In the genomic region with DNA sequence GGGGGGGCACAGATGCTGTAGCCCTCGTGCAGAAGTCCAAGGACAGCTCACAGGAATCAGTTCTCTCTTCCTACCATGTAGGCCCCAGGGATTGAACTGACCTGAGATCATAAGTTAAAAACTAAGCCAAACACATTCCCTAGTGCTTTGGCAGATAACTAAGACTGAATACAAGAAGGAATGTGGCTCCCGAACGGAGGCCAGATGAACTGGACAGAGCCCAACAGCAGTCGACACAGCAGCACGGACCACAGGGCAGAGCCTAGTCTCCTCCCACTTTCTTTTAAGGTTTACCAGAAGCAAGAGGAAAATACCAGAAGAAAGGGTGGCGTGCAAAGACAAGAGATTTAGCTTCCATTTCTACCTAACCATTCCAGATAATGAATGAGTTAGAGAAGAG, we compare ENCODE assay signal across 11 mouse cellular contexts. TPM values are rescaled to one million over a fixed set of nuclear protein-coding genes. Genes with fewer than 3 reads are reported as not detected.
DNase-seq lines count a peak whose midpoint lies in the region; ATAC-seq and TF ChIP-seq lines count a peak whose summit lies in the region.
"Had no signal": no experiment of that assay in that cellular context is flagged by ENCODE, and none has a peak within 500 bp of the region (broad histone marks: within the 10 kb centered on the region; RNA-seq: fewer than 3 reads in every experiment).

No protein-coding gene starts in this region.

- no peaks in the 10 kb centered on the region for H3K27me3 ChIP-seq in Patski
- no peaks in the 10 kb centered on the region for H3K27me3 ChIP-seq in heart, embryonic 13.5 days (replicated peaks)
- H3K27me3 ChIP-seq in liver, embryonic 11.5 days (replicated peaks; ENCODE audit: control insufficient read depth, insufficient read depth, low read length), result no peaks in the 10 kb centered on the region
- H3K27me3 ChIP-seq: embryonic facial prominence, embryonic 15.5 days; midbrain, embryonic 13.5 days had no signal

- H3K9ac ChIP-seq in heart, embryonic 13.5 days, result 0 out of 2 replicates have a peak overlapping the region, but pooled peaks have one; percentile 3
- no peak overlapping the region for H3K9ac ChIP-seq in liver, embryonic 11.5 days (ENCODE audit: low read depth, low read length)
- H3K9ac ChIP-seq: embryonic facial prominence, embryonic 15.5 days; midbrain, embryonic 13.5 days had no signal

- H3K4me3 ChIP-seq in heart, embryonic 13.5 days, result no peak overlapping the region
- no peak overlapping the region for H3K4me3 ChIP-seq in liver, embryonic 11.5 days (ENCODE audit: low read depth, low read length)
- H3K4me3 ChIP-seq: embryonic facial prominence, embryonic 15.5 days; hindbrain, embryonic 10.5 days; midbrain, embryonic 13.5 days had no signal

- peak overlapping the region; percentile 85 for H3K27ac ChIP-seq in heart, embryonic 13.5 days (replicated peaks)
- no peak overlapping the region for H3K27ac ChIP-seq in liver, embryonic 11.5 days (ENCODE audit: low read depth, low read length)
- H3K27ac ChIP-seq: embryonic facial prominence, embryonic 15.5 days; hindbrain, embryonic 10.5 days; midbrain, embryonic 13.5 days had no signal

- H3K9me3 ChIP-seq in heart, embryonic 13.5 days, result no peaks in the 10 kb centered on the region
- H3K9me3 ChIP-seq in liver, embryonic 11.5 days (ENCODE audit: control insufficient read depth, low read length), result no peaks in the 10 kb centered on the region
- H3K9me3 ChIP-seq: embryonic facial prominence, embryonic 15.5 days; hindbrain, embryonic 10.5 days; midbrain, embryonic 13.5 days had no signal

- in situ Hi-C loops in Patski (cut with MboI; ENCODE audit: low pct_unique_long_range_greater_than_20kb), result no loop called here

- 18% methylated on average over 6 of the region's 6 CpGs for WGBS in heart, embryonic 13.5 days
- WGBS in liver, embryonic 11.5 days, result 64% methylated on average over 6 of the region's 6 CpGs

- H3K4me1 ChIP-seq in heart, embryonic 13.5 days, result peaks cover 92% of the 10 kb centered on the region
- H3K4me1 ChIP-seq in liver, embryonic 11.5 days (replicated peaks; ENCODE audit: control insufficient read depth, insufficient read depth, low read length), result no peaks in the 10 kb centered on the region
- H3K4me1 ChIP-seq: midbrain, embryonic 13.5 days had no signal

- peaks cover 9% of the 10 kb centered on the region for H3K36me3 ChIP-seq in heart, embryonic 13.5 days
- H3K36me3 ChIP-seq in liver, embryonic 11.5 days (ENCODE audit: control insufficient read depth, insufficient read depth, low read length), result no peaks in the 10 kb centered on the region
- H3K36me3 ChIP-seq: embryonic facial prominence, embryonic 15.5 days; hindbrain, embryonic 10.5 days; midbrain, embryonic 13.5 days had no signal

- CTCF ChIA-PET in Patski (lab: Charles Lee), result interaction anchor here (1.1 to 1.7 kb wide), 4 partner anchors 11 to 43 kb away, joined by 3 to 5 read pairs (median 3); no protein-coding TSS in a partner anchor

- DNase-seq in 3134 (ENCODE audit: extremely low read depth, insufficient read length, low spot score), result peak; percentile 66
- no peak for DNase-seq in Patski (ENCODE audit: low read depth, low spot score)
- DNase-seq in kidney, postnatal 36 days, result peak; percentile 81 to 92
- no peak for DNase-seq in layer of hippocampus, postnatal 25 days (ENCODE audit: extremely low spot score in 1 of 2, low spot score in 1 of 2)
- DNase-seq in left cerebral cortex, postnatal 25 days (ENCODE audit: low spot score in 2 of 2), result no peak
- no peak for DNase-seq in liver, embryonic 11.5 days (ENCODE audit: low spot score)
- DNase-seq: thymus, adult 2 months had no signal

- TF ChIP-seq CTCF in Patski (IDR thresholded peaks at IDR 0.05), result no peak

- peak overlapping the region; percentile 36 for H3K4me2 ChIP-seq in heart, embryonic 13.5 days
- H3K4me2 ChIP-seq in liver, embryonic 11.5 days, result no peak overlapping the region
- H3K4me2 ChIP-seq: embryonic facial prominence, embryonic 15.5 days; midbrain, embryonic 13.5 days had no signal

- POLR2A ChIA-PET in Patski (lab: Charles Lee), result no interaction called here

- intact Hi-C loops in left cerebral cortex, postnatal 25 days (cut with DNase I), result no loop called here

- ATAC-seq in Patski, result peak; percentile 89
- ATAC-seq in heart, embryonic 13.5 days (ENCODE audit: extremely low read depth, insufficient number of reproducible peaks, low FRiP score, low TSS enrichment), result no peak
- ATAC-seq in liver, embryonic 11.5 days (replicated peaks; ENCODE audit: low FRiP score), result no peak
- ATAC-seq: midbrain, embryonic 13.5 days had no signal

RNA-seq across cellular contexts. Expression of gene Gab1, which starts 42.1 kb away (rescaled TPM):
- 30.7 TPM for polyA plus RNA-seq in Patski (2021)
- polyA plus RNA-seq in heart, embryonic 13.5 days (2015; fragmentation: Nextera tagmentation; extraction: Ambion mirVana), result 26.6 and 28.8 TPM in 2 replicates
- 10 to 100 TPM; 20.0 to 23.0 TPM for total RNA-seq in layer of hippocampus, postnatal 25 days (2021)
- 10 to 100 TPM; 13.6 to 14.1 TPM for total RNA-seq in left cerebral cortex, postnatal 25 days (2021)
- 19.5 and 20.6 TPM in 2 replicates for polyA plus RNA-seq in liver, embryonic 11.5 days (2014; fragmentation: Nextera tagmentation; extraction: Ambion mirVana)

Comparison
In these comparisons a context has a peak if more than half of its experiments do, and no peak if none do; other contexts are left out.
1. DNase-seq: peak in 3134 (single experiment) and kidney, postnatal 36 days (2 of 2); none in Patski (single experiment), layer of hippocampus, postnatal 25 days (0 of 2), left cerebral cortex, postnatal 25 days (0 of 2) and liver, embryonic 11.5 days (single experiment).